Mouse (Mus musculus): ENCODE measurements around the gene Skp2. TPM values are rescaled to one million over a fixed set of nuclear protein-coding genes. Genes with fewer than 3 reads are reported as not detected.

Gene Skp2
- 2.4 to 2.8 TPM (median 2.7 TPM) in 4 replicates for total RNA-seq (2023; ENCODE audit: inconsistent age)

DNA sequence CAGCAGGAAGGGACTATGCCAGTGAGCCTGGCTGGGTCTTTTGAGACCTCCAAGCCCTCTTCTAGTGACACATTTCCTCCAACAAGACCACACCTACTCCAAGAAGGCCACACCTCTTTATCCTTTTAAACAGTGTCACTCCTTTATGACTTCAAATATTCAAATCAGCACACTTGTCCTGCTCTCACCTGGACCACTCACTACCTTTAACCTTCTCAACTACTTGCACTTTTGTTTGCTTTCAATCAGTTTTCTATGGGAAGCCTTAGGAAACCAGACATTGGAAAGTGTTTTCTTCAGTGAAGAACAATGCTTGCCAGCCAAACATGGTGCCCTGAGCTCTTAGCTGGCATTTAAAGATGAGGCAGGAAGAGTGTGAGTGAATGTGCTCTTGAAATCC is at the start of gene Skp2:
Gene Skp2, minus strand, starts transcription at position 101 of the 400 bp plus-strand sequence.

GRCm38 (mm10) chr15:9140252-9140680 is 15.0 kb downstream of the Skp2 start, which contains the start of gene Lmbrd2:
TSS of gene Lmbrd2 (plus strand) at chr15:9140550.

GRCm38 (mm10) chr15:9070912-9071555 is 84.2 kb downstream of the Skp2 start, which contains the start of gene Nadk2:
TSS of gene Nadk2 (plus strand) at chr15:9071260.

Other genes starting within 250 kb of the Skp2 start
- not detected in 4 replicates for gene Ranbp3l, start 187.5 kb downstream of the Skp2 start, total RNA-seq (2023; ENCODE audit: inconsistent age)
- 19.7 to 31.6 TPM (median 22.5 TPM) in 4 replicates for gene Nadk2, start 84.2 kb downstream of the Skp2 start, total RNA-seq (2023; ENCODE audit: inconsistent age)
- gene Lmbrd2, start 14.9 kb downstream of the Skp2 start, total RNA-seq (2023; ENCODE audit: inconsistent age) = 10.0 to 15.2 TPM (median 12.2 TPM) in 4 replicates
- gene Ugt3a1, start 121.5 kb upstream of the Skp2 start, total RNA-seq (2023; ENCODE audit: inconsistent age) = not detected in 4 replicates
- gene Ugt3a2, start 180.1 kb upstream of the Skp2 start, total RNA-seq (2023; ENCODE audit: inconsistent age) = not detected in 4 replicates